Mouse (Mus musculus) heart, adult 11 months (tissue): Measurements from ENCODE around the gene Reln.

ENCODE experiments used
- DNase-seq: peaks from one replicate; pipeline ENCODE4 v3.0.0; 2022

Reln gene

DNA sequence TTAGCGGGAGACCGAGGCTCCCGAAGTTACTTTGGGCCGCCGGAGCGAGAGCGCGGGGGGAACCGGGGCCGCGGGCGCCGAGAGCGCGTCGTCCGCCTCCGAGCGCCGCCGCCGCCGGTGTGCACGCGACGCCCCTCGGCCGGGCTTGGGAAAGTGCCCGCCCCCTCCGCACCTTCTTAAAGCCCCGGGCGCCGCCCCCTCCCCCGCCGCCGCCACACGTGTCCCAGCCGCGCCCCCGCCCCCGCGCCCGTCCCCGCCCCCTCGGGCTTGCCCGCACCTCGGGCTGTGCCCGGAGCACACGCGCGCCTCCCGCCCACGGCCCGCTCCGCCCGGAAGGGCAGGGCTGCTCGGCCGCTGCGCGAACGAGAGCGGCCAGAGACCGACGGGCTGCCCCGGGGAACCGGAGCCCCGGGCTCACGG lies at the start of gene Reln:
Reln (minus strand) TSS at position 147 of the 420 bp plus-strand sequence.
- peak; percentile 63 for DNase-seq

DNA sequence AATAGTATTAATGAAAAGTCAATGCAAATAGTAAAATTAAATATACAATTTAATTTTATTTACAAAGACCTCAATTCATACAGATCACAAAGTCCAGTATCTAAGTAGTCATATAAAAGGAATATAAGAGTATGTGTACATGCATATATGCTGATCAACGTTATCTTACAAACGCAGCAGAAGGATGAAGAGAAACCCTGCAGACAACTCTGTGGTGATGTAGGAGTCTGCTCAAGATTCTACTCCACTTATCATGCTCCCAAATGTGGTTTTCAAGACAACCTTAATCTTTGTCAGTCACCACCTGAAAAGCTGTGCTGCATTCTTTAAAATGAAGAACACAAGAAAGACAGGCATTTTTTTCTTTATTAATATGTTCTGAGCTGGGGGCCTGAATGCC lies 44.0 kb upstream of the Reln start:
- no peak for DNase-seq

DNA sequence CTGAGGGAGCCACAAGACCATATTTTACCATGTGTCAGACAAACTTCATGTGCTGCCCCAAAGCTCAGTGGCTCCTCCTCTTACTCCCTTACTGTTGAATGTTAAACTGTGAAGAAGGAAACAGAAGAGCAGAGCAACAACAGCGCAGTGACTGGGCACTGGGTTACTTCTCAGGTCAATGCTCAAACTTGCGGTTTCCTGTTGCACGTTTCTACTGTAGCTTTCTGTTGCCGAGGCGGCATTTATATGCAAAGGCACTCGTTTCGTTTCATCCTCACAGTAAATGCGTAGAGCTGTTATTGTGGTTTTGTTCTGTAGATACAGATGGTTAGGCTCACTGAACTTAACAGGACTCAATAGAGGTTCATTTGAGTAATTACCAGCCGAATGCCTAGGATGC lies 16.0 kb upstream of the Reln start:
- DNase-seq, result peak; percentile 19

DNA sequence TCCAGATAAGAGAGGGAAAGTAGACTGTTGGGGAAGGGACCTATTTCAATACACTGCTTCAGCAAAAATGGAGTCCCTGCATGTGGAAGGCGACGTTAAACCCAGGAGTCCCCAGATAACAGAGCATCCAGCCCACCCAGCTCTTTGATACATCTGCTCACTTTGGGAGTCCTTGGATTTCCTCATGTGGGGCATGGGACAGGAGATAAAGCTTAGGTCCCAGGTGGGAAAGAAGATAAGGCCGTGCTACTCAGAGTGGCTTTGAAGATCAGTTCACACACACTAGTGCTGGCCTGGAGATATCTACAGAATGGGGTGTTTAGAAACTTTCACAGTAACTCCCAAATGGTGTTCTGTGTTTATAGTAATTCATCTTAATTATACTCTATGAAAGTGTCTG lies 3.9 kb upstream of the Reln start:
- no peak for DNase-seq

DNA sequence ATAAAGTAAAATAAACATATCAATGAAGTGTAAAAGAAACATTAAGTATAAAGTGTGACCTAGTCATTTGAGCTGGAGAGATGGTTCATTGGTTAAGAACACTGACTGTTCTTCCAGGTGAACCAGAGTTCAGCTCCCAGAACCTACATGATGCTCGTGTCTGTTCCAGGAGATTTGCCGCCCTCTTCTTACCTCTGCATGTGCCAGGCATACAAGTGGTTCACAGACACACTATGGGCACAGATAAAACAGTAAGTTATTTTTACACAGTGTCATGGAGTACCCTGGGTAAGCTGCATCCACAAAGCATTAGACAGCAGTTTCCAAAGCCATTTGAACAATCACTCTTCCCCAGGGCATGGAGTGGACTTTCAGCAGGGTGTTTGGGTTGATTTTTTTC lies 3.2 kb upstream of the Reln start:
- DNase-seq, result no peak

DNA sequence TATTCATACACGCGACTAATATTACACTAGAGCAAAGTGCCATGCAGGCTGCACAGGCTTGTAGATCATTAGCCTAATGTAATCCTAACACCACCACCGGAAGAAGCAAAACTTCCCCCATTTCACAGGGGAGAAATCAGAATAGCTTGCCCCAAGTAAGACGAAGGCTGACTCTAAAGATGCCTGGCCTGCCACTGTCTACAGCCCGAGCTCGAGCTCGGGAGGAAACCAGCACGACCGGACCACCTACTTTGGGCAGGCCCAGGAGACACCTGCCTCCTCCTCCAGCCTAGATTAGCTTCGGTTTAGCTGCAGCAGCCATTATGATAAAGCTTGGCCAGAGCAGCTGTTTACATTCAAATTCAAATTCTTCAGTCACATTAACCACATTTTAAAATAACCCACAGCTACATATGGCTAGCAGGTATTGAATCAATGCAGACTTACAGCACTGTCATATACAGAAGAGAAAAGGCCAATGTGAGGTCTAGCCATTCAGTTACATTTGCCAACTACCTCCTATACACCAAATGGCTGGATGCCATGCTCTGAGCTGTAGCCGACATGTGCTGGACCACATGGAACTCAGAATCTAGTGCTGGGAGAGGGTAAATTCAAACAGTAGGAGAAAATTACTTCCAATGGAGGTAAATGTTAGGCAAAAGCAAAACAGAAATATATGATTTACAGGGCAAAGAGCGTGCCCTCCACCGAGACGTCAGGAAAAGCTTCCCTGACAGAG lies 1.6 kb upstream of the Reln start:
- peak; percentile 66 for DNase-seq

DNA sequence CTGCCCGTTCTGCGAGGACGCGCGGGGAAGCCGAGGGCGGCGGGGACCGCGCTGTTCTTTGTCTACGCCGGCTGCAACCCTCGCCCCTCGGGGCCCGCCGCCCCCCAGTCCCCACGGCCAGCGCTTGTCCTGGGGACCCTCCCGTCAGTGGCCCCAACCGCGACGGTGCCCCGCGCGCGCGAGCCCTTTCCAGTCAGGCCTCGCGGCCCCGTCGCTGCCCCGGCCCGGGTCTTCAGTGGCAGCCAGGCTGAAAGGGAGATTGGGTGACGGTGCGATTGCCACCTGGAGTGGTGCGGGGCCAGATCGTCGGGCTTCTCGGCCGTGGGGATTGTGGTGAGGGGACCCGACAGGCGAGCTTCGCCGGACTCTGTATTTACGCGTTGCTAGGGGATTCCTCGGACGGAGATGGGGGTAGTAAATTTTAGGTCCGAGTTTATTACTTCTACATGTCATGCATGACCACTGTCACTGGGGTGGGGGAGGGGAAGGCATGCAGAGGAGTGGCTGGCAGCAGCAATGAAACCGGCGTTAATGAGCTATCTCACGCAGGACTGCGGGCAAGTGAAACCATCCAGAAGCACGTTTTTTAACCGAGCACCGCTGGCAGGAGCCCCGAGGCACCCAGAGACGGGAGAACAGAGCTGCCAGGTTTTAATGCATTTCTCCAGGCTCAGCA lies 612 bp upstream of the Reln start:
- DNase-seq, result peak; percentile 90

DNA sequence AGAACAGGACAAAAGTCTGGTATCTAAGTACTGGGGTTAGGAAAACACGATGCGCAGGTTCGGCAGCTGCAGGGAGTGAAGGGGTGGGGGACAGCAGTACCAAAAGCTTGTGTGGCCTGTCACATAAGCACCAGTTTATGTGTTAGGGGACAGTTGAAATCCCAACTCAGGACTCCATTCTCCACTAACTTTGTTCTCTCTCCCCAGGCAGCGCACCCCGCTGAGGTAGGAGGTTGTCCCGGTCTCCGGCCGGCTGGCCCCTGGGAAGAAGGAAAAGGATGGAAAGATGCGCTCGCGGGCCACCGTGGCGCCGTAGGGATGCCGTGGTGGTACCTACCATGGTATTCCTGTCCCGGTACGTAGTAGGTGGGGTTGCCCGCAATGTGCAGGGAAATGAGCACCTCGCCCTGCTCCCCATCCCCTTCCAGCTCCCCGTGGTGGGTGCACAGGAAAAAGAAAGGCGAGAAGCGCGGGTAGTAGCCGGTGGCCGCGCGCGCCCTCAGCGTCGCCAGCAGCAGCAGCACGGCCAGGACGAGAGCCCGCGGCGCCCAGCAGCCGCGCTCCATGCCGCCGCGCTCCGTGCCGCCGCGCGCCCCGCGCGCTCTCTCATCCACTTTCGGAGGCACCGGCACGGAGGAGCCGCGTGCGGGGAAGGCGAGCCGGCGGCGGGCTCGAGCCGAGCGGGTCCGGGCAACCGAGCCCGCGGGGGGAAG lies 503 bp downstream of the Reln start:
- DNase-seq, result peak; percentile 65

DNA sequence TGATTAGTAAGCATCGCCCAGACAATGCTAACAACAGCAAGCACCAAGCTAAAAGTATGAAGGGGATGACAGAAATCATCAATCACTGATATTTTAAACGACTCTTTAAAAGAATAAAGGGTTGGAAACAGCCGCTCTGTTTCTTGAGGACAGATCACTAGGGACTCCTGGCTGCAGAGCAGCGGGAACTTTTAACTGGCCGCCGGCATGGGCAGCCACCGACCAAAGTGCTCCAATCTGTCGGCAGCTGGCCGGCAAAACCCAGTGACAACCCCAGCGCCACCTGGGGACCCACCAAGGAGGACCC lies 1.0 kb downstream of the Reln start:
- no peak for DNase-seq

DNA sequence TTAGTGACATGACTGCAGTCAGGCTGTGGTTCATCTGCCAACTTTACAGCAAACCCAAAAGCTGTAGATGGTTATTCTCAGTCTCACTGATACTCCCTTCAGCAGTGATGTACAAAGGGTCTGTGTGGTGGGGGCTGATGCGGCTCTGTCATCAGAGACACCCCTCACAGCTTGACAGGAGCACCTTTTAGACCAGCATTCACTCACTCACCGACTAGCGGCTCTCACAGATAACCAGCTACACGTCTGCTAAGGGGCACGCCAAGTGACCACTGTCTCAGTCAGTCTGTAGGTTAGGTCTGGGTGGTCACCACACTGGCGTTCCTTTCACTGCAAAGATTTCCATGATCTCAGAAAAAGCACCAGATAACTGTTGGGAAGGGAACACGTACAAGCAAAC lies 2.0 kb downstream of the Reln start:
- peak; percentile 66 for DNase-seq

DNA sequence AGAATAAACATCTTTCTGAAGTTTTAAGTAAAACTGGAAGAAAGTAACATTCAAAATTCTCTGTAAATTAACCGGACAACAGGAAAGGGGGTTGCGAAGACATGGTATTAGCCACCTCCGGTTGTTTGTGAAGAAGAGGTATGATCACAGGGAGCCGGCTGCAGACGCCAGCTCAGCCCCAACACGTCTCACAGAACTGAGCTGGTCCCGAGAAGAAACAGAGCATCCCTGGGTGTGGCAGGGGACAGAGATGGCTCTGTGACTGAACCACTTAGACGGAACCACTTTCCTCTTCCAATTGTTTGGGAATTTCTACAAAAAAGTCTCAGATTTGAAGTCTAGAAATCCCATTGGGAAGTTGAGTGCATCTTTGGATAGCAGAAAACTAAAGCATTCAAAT lies 3.5 kb downstream of the Reln start:
- DNase-seq, result peak; percentile 35

DNA sequence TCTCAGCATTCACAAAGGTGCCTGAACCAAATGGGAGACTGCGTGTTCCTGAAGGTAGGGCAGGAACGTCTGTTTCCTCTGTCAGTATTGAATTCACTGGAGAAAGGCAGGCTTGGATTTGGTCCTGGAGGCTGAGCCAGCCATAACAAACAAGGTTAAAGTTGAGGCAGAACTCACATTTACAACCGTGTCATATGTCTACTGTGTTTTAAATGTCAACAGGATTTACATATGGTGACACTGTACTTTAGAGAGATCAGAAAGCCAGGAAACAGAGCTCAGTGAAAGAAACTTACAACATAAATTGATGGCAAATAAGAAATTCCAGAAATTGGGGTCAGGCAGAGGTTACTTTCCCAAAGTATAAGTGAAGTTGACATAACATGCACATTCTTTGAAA lies 9.1 kb downstream of the Reln start:
- DNase-seq, result peak; percentile 23

DNA sequence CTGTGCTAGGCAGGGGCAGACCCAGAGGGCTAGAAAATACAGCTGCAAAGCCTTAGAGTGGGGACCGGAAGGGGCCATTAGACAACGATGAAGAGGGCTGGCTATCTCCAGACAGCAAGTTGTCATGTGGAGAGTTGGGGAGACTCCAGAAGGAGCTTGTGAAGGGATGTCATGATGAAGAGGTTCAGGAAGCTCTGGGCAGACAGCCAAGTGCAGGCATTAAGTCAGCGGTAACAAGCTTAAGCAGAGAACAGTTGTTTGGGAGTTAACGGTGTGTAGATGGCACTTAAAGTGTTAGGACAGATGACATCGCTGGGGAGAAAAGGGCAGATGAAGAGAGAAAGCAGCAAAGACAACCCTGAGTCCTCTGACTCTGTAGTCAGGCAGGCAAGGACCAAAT lies 13.7 kb downstream of the Reln start:
- DNase-seq, result peak; percentile 44

DNA sequence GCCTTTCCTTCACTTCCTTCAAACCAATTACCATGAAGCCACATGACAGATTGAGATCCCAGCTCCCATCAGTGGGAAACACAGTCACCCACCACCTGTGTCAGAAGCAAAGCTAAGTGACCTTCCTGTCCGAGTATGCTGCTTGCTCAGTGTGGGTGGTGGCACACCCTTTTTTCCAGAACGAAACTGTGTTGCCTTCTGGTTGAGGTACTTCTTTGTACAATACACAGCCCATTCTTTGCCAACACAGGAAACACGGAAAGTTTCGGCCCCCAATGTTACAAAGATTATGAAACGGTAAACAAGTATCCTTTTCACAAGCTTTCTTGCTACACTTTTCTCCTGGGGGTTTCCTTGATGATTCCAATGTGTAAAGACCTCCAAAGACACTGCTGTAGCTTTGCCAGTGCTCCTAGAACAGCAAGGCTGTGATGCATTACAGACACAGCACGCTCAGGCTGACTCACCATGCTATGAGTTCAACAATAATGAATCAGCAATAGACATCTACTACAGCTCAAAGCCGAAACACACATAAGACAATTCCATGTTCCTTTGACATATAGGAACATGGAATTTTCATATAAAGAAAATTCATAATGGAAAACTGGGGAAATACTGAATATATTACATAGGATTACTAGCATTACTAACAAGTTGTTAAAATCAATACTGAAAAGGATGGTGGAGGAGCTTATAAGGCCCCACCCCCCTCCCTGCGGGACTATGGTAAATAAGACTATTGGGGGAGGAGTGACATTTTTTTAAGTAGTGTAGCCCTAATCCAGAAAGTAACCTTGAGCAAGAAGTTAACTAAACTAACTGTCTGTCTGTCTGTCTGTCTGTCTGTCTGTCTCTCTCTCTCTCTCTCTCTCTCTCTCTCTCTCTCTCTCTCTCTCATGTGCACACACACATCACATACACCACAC lies 15.8 kb downstream of the Reln start:
- DNase-seq, result peak; percentile 70

DNA sequence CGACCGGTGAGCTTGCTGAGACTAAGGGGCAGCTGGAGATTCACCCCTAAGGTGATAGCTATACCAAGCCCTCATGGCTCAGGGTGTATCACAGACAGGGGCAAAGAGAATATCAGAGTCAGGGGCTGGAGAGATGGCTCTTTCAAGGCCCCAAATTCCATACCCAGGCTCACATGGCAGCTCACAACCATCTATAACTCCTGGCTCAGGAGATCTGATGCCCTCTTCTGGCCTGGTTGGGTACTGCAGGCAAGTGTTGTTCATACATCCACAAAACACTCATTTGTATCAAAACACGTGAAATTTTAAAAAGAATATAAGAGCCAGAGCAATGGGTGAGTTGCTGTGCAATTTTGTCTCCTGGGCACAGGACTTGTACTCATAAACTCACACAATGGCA lies 17.3 kb downstream of the Reln start:
- peak; percentile 80 for DNase-seq

DNA sequence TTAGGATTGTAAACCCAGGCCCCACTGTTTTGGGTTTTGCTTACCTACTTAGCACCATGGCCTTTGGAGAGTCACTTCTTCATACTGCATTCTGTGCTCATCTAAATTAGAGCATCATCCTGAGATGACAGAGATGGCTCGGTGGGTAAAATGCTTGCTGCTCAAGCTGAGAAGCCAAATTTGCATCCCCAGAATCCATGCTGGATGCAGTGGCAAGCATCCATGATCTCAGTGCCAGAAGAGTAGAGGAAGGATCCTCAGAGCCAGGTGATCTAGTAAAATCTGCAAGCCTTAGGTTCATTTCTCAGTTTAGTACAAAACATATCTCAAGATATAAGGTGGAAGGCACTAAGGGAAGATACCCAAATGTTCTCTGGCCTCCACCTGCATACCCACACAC lies 20.7 kb downstream of the Reln start:
- peak; percentile 19 for DNase-seq

DNA sequence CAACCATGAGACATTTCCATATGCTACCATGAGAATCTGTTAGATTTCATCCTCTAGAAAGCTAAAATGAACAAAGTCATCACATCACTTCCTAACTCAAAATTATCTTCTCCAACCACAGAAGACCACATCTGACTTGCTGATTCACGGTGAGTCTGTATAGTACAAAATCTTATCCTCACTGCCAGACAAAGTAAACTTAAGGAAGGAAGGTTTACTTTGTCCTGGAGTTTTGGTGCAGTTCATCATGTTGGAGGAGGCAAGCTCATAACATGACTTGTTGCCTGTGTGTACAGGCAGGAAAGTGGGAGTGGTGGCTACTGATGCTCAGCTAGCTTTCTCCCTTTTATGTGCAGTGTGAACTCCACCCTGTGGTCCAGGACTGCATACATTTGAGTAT lies 26.7 kb downstream of the Reln start:
- DNase-seq, result no peak

DNA sequence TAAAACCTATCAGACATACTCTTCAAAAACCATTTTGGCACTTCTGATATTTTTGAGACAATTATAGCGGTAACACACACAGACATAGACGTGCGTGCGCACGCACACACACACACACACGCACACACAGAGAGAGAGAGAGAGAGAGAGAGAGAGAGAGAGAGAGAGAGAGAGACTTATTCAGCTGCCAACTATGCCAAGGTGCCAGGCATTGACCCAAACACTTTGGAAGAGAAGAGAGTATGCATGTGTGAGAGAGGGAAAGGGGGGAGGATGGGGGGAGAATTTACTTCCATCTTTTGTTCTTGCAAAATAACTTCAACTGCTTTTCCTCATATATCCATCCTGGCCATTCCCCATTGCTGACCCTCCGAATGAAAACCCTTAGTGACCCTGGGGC lies 28.0 kb downstream of the Reln start:
- DNase-seq, result no peak

DNA sequence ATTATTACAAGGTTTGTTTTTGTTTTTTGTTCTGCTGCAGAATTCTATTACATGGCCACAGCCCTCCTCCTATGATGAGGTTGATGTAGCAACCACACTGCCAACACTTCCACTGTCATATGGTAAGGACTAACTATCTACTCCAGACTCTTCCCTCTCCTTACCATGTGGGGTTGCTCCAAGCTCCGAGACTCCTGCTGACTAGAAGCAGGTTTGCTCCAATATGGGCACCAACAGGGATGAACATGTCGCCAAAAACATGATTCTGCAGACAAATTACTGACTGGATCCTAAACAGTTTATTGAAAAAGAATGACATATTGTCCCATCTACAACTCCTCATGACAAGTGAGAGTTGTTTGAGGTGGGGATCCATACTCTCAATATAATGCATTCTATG lies 28.5 kb downstream of the Reln start:
- no peak for DNase-seq

DNA sequence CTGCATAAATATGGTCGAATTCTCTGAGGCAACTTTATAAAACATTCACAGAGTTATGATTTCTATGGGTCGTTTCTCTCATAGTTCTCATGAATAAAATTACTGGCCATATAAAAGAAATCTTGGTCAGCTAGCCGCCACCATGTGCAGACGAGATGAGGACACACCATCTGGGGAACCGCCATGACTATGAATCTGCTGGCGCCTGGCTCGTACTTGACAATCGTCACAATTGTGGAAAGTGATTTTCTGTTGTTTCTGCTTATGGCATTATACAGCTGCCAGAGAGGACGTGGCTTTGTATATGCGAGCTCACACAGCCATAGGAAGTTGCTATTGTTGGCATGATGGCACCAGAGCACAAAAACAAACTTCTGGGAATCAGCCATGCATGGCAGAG lies 31.5 kb downstream of the Reln start:
- no peak for DNase-seq

DNA sequence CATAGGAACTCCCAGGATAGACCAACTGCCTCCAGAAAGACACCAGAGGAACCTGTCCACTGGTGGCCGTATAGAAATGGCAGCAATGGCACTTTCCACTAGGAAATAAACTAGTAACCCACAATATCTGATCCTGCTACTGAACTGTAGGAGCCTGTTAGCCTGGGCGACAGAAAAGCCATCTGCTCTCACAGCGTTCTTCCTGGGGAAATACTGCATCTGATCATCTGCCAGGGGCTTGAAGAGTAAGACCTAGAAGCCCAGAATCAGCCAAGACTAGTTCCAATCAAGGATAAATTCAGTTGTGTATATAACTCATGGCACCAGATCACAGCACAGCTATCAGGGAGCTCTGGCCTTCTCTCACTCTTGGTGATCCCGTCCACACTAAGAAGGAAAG lies 33.5 kb downstream of the Reln start:
- DNase-seq, result no peak

DNA sequence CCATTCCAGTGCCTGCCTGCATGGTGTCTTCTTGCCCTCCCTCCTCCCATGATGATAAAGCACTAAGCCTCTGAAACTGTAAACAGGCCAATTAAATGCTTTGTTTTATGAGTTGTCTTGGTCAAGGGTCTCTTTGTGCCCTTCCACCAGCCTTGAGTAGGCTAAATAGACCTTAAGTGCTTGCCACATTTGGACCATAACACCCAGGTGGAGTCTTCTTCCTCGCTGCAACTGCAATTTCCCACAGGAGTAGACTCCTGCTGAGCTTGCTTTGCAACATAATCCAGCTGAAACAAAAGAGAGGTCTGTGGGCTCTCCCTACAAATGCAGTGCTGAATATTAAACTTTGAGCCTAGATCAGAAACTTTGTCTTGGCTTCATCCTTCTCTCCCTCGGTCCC lies 35.5 kb downstream of the Reln start:
- DNase-seq, result no peak

DNA sequence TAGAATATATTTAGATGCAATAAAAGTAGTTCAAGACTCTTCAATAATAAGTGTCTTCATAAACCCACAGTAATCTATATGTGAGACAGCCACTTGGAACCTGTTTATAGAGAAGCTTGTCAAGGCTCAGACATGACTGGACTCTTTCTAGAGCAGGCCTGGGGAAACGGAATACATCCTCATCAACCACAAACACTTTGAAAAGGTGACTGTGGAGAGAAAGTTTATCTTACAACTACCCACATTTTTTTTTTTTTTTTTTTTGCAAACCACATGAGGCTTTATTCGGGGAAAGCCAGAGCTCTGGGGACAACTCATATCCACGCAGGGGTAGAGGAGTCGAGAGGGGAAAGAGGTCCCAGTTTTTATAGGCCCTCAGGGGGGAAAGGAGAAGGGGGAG lies 36.6 kb downstream of the Reln start:
- no peak for DNase-seq
